ENCODE assay signal across 13 mouse cellular contexts in the genomic region with DNA sequence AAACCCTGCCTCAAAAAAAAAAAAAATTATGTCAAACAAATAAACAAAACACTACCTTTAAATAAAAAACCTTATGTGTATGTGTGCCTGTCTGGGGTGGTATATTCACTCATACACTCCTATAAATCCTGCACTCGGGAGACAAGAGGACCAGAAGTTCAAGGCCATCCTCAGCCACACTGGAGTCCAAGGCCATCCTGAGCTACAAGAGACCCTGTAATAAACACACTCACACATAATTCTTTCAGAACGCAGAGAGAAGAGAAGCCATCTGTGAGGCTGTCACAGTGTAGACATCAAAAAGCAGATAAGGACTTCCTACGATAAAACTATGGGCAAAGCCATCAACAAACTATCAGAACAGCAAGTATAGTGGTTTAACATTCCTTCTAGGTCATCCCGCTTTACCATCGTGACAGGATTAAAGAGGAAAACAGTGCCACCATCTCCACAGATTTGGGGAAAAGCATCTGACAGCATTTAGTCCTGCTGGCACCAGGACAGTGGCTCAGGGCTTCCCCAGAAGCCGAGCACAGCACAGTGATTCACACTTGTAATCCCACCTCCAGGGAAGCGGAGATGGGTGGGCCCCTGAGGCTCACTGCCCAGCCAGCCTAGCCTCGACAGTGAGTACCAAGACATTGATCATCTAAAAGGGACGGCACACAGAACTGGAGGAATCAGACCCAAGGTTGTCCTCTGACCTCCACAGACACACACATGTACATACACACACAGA. TPM values are rescaled to one million over a fixed set of nuclear protein-coding genes. Genes with fewer than 3 reads are reported as not detected.
DNase-seq lines count a peak whose midpoint lies in the region; ATAC-seq lines count a peak whose summit lies in the region.
"Had no signal": no experiment of that assay in that cellular context is flagged by ENCODE, and none has a peak within 500 bp of the region (broad histone marks: within the 10 kb centered on the region; RNA-seq: fewer than 3 reads in every experiment).

No protein-coding gene starts in this region.

- DNase-seq in adrenal gland, postnatal 10 days, result peak; percentile 39
- no peak for DNase-seq in adrenal gland, postnatal 4 days (ENCODE audit: low spot score in 2 of 2)
- peak; percentile 43 for DNase-seq in cerebellum, adult 11-12 months
- DNase-seq in cerebellum, postnatal 25 days, result no peak
- peak; percentile 50 for DNase-seq in cerebellum, adult 9-11 months
- DNase-seq in brain, adult 2 months (ENCODE audit: low read depth, low spot score), result peak; percentile 65
- no peak for DNase-seq in liver
- DNase-seq: cerebellum, adult 11 months; cerebellum, adult 8-10 months; forebrain, postnatal 0 days had no signal

- ATAC-seq in cerebellum, adult (ENCODE audit: insufficient number of reproducible peaks, low FRiP score, low TSS enrichment), result no peak
- ATAC-seq: forebrain, embryonic 13.5 days; forebrain, embryonic 15.5 days; forebrain, postnatal 0 days had no signal

RNA-seq across cellular contexts. Expression of a gene that starts 10.7 kb away (rescaled TPM):
- 10 to 100 TPM; 21.3 TPM for total RNA-seq in adrenal gland, postnatal 10 days (2021)
- 10 to 100 TPM; 28.6 to 29.6 TPM for total RNA-seq in adrenal gland, postnatal 4 days (2021)

Comparison
In these comparisons a context has a peak if more than half of its experiments do, and no peak if none do; other contexts are left out.
1. DNase-seq: peak in adrenal gland, postnatal 10 days (single experiment), cerebellum, adult 11-12 months (single experiment), cerebellum, adult 9-11 months (single experiment) and brain, adult 2 months (single experiment); none in adrenal gland, postnatal 4 days (0 of 2), cerebellum, postnatal 25 days (0 of 2) and liver (single experiment).